Mouse (Mus musculus) effector memory CD4-positive, alpha-beta T cell, adult 7 months (primary cell): ENCODE data around the gene Gm12790. TPM values are rescaled to one million over a fixed set of nuclear protein-coding genes. Genes with fewer than 3 reads are reported as not detected.

Source experiments
- polyA plus RNA-seq: library from polyadenylated mRNA; unstranded; fragments of 100-300 nt; shearing (Covaris generic); gene quantifications from one replicate; pipeline ENCODE4 v1.2.1, GENCODE M21; 2017

Gm12790 gene
- polyA plus RNA-seq, result not detected

DNA sequence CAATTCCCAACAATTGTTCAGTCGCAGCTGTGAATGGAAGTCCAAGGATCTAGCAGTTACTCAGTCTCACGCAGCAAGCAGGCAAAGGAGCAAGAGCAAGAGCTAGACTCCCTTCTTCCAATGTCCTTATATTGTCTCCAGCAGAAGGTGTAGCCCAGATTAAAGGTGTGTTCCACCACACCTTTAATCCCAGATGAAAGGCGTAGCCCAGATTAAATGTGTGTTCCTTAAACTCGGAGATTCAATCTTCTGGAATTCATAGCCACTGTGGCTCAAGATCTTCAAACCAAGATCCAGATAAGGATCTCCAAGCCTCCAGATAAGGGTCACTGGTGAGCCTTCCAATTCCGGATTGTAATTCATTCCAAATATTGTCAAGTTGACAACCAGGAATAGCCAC lies at the start of gene Gm12790:
Gene Gm12790, minus strand, starts transcription at position 101 of the 400 bp plus-strand sequence.

DNA sequence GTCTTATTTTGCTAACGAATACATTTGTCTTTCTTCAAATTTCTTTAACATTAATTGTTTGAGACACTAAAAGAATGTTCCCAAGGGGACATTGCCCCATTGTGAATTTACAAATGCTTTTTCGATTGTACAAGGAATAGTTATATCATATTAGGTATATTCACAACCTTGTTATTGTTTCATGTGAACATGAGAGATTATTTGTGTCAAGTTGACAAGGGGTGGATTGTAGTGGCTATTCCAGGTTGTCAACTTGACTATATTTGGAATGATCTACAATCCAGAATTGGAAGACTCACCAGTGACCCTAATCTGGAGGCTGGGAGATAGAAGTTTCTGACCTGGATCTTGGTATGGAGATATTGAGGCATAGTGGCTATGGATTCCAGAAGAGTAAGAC lies 5.5 kb upstream of the Gm12790 start, which contains the start of gene Gm12789:
Gene Gm12789, plus strand, starts transcription at position 301 of the 400 bp plus-strand sequence.

GRCm38 (mm10) chr4:101940107-101940506 lies 40.7 kb downstream of the Gm12790 start, which contains the start of gene Gm12794:
Gene Gm12794 (plus strand): TSS chr4:101940407.

Other genes with a start within 250 kb of the Gm12790 start
- gene B020004J07Rik, start 137.0 kb downstream of the Gm12790 start, polyA plus RNA-seq, result not detected
- gene C130073F10Rik, start 87.3 kb downstream of the Gm12790 start, polyA plus RNA-seq, result 0.43 TPM
- not detected for gene Gm12800, start 71.9 kb downstream of the Gm12790 start, polyA plus RNA-seq
- gene Gm12794, start 40.6 kb downstream of the Gm12790 start, polyA plus RNA-seq, result not detected
- gene Gm12789, start 5.6 kb upstream of the Gm12790 start, polyA plus RNA-seq, result not detected
- 133 TPM for gene Pde4b, start 106.5 kb upstream of the Gm12790 start, polyA plus RNA-seq